10 mouse cellular contexts compared by ENCODE assay signal in genomic region chr7:64949910-64950770, GRCm38 (mm10).
DNase-seq lines count a peak whose midpoint lies in the region; ATAC-seq and TF ChIP-seq lines count a peak whose summit lies in the region.
"Had no signal": no experiment of that assay in that cellular context is flagged by ENCODE, and none has a peak within 500 bp of the region (broad histone marks: within the 10 kb centered on the region; RNA-seq: fewer than 3 reads in every experiment).

No protein-coding gene starts in this region.

- 23% methylated on average over 12 of the region's 12 CpGs for WGBS in forebrain, postnatal 0 days
- WGBS in intestine, postnatal 0 days, result 34% methylated on average over 12 of the region's 12 CpGs
- 57% methylated on average over 12 of the region's 12 CpGs for WGBS in limb, embryonic 11.5 days
- 28% methylated on average over 12 of the region's 12 CpGs for WGBS in neural tube, embryonic 15.5 days

- DNase-seq in urinary bladder, adult 18-20 months (ENCODE audit: low spot score in 2 of 2), result peak; percentile 10 to 36
- DNase-seq in urinary bladder, postnatal 4 days (ENCODE audit: low spot score in 2 of 2), result no peak
- peak; percentile 2 for DNase-seq in c-Kit-positive CD71-positive TER-119-positive erythroid progenitor cells, embryonic 14.5 days (ENCODE audit: low spot score)
- DNase-seq in forebrain, postnatal 0 days, result peak; percentile 57
- peak; percentile 46 for DNase-seq in limb, embryonic 11.5 days (ENCODE audit: low spot score)
- peak; percentile 28 to 32 for DNase-seq in urinary bladder, postnatal 36 days (ENCODE audit: low spot score in 2 of 2)

- no peaks in the 10 kb centered on the region for H3K36me3 ChIP-seq in forebrain, postnatal 0 days (ENCODE audit: insufficient read depth)
- no peaks in the 10 kb centered on the region for H3K36me3 ChIP-seq in intestine, postnatal 0 days (ENCODE audit: control insufficient read depth, insufficient read depth)
- no peaks in the 10 kb centered on the region for H3K36me3 ChIP-seq in limb, embryonic 11.5 days (ENCODE audit: control insufficient read depth, insufficient read depth, low read length)
- H3K36me3 ChIP-seq in neural tube, embryonic 15.5 days, result no peaks in the 10 kb centered on the region
- H3K36me3 ChIP-seq: embryonic facial prominence, embryonic 15.5 days had no signal

- no peak overlapping the region for H3K9ac ChIP-seq in forebrain, postnatal 0 days
- no peak overlapping the region for H3K9ac ChIP-seq in intestine, postnatal 0 days (ENCODE audit: low read depth, low read length)
- H3K9ac ChIP-seq in limb, embryonic 11.5 days (ENCODE audit: low read length), result no peak overlapping the region
- H3K9ac ChIP-seq in neural tube, embryonic 15.5 days (replicated peaks), result no peak overlapping the region
- H3K9ac ChIP-seq: embryonic facial prominence, embryonic 15.5 days had no signal

- no peak overlapping the region for H3K4me2 ChIP-seq in forebrain, postnatal 0 days (ENCODE audit: low read depth)
- no peak overlapping the region for H3K4me2 ChIP-seq in intestine, postnatal 0 days (replicated peaks; ENCODE audit: low read depth)
- H3K4me2 ChIP-seq in limb, embryonic 11.5 days (ENCODE audit: low read depth, severe bottlenecking), result no peak overlapping the region
- H3K4me2 ChIP-seq in neural tube, embryonic 15.5 days, result no peak overlapping the region
- H3K4me2 ChIP-seq: embryonic facial prominence, embryonic 15.5 days had no signal

- ATAC-seq in forebrain, postnatal 0 days, result peak; percentile 42; the same call in 1 of the 2 replicates
- no peak for ATAC-seq in intestine, postnatal 0 days
- no peak for ATAC-seq in limb, embryonic 11.5 days (ENCODE audit: insufficient number of reproducible peaks, low FRiP score, low TSS enrichment, low read depth)
- peak; percentile 60; the same call in 1 of the 2 replicates for ATAC-seq in neural tube, embryonic 15.5 days (ENCODE audit: low FRiP score)

- peak; percentile 70 for TF ChIP-seq CTCF in forebrain, postnatal 0 days (IDR thresholded peaks at IDR 0.05; ENCODE audit: low read depth)
- peak; percentile 82 for TF ChIP-seq CTCF in intestine, postnatal 0 days (IDR thresholded peaks at IDR 0.05; ENCODE audit: low read depth)

- H3K4me1 ChIP-seq in forebrain, postnatal 0 days (ENCODE audit: insufficient read depth), result 0 out of 2 replicates have a peak, but pooled peaks cover 3% of the 10 kb centered on the region
- H3K4me1 ChIP-seq in intestine, postnatal 0 days (replicated peaks; ENCODE audit: control insufficient read depth, insufficient read depth, low read length), result no peaks in the 10 kb centered on the region
- H3K4me1 ChIP-seq in limb, embryonic 11.5 days (ENCODE audit: control insufficient read depth, insufficient read depth, low read length), result no peaks in the 10 kb centered on the region
- peaks cover 11% of the 10 kb centered on the region for H3K4me1 ChIP-seq in neural tube, embryonic 15.5 days
- H3K4me1 ChIP-seq: megakaryocyte, embryonic 14.5 days had no signal

- no peaks in the 10 kb centered on the region for H3K27me3 ChIP-seq in forebrain, postnatal 0 days (ENCODE audit: insufficient read depth, low read length)
- H3K27me3 ChIP-seq in intestine, postnatal 0 days (replicated peaks; ENCODE audit: control insufficient read depth, insufficient read depth, low read length), result no peaks in the 10 kb centered on the region; the same call in 1 of the 2 replicates
- H3K27me3 ChIP-seq in limb, embryonic 11.5 days (ENCODE audit: control insufficient read depth, insufficient read depth, low read length), result no peaks in the 10 kb centered on the region
- no peaks in the 10 kb centered on the region for H3K27me3 ChIP-seq in neural tube, embryonic 15.5 days (replicated peaks)
- H3K27me3 ChIP-seq: embryonic facial prominence, embryonic 15.5 days had no signal

- H3K9me3 ChIP-seq in forebrain, postnatal 0 days (ENCODE audit: low read length), result no peaks in the 10 kb centered on the region
- no peaks in the 10 kb centered on the region for H3K9me3 ChIP-seq in intestine, postnatal 0 days (ENCODE audit: control insufficient read depth)
- H3K9me3 ChIP-seq in limb, embryonic 11.5 days (ENCODE audit: control insufficient read depth, low read length), result no peaks in the 10 kb centered on the region
- no peaks in the 10 kb centered on the region for H3K9me3 ChIP-seq in neural tube, embryonic 15.5 days (replicated peaks)
- H3K9me3 ChIP-seq: embryonic facial prominence, embryonic 15.5 days; megakaryocyte, embryonic 14.5 days had no signal

- no peak overlapping the region for H3K4me3 ChIP-seq in forebrain, postnatal 0 days (ENCODE audit: low read depth, low read length)
- no peak overlapping the region for H3K4me3 ChIP-seq in intestine, postnatal 0 days (ENCODE audit: low read depth, low read length)
- H3K4me3 ChIP-seq in limb, embryonic 11.5 days (ENCODE audit: low read depth, low read length), result no peak overlapping the region
- no peak overlapping the region for H3K4me3 ChIP-seq in neural tube, embryonic 15.5 days (replicated peaks)
- H3K4me3 ChIP-seq: embryonic facial prominence, embryonic 15.5 days; megakaryocyte, embryonic 14.5 days had no signal

- H3K27ac ChIP-seq in forebrain, postnatal 0 days (ENCODE audit: low read depth, low read length), result no peak overlapping the region
- no peak overlapping the region for H3K27ac ChIP-seq in intestine, postnatal 0 days (ENCODE audit: low read depth, low read length)
- no peak overlapping the region for H3K27ac ChIP-seq in limb, embryonic 11.5 days (replicated peaks; ENCODE audit: low read depth, low read length)
- no peak overlapping the region for H3K27ac ChIP-seq in neural tube, embryonic 15.5 days (replicated peaks)
- H3K27ac ChIP-seq: embryonic facial prominence, embryonic 15.5 days had no signal

Comparison
In these comparisons a context has a peak if more than half of its experiments do, and no peak if none do; other contexts are left out.
1. DNase-seq: peak in urinary bladder, adult 18-20 months (2 of 2), c-Kit-positive CD71-positive TER-119-positive erythroid progenitor cells, embryonic 14.5 days (single experiment), forebrain, postnatal 0 days (single experiment), limb, embryonic 11.5 days (single experiment) and urinary bladder, postnatal 36 days (2 of 2); none in urinary bladder, postnatal 4 days (0 of 2).
2. ATAC-seq: peak in forebrain, postnatal 0 days (single experiment) and neural tube, embryonic 15.5 days (single experiment); none in intestine, postnatal 0 days (single experiment) and limb, embryonic 11.5 days (single experiment).